21 mouse cellular contexts compared by ENCODE assay signal in the genomic region with DNA sequence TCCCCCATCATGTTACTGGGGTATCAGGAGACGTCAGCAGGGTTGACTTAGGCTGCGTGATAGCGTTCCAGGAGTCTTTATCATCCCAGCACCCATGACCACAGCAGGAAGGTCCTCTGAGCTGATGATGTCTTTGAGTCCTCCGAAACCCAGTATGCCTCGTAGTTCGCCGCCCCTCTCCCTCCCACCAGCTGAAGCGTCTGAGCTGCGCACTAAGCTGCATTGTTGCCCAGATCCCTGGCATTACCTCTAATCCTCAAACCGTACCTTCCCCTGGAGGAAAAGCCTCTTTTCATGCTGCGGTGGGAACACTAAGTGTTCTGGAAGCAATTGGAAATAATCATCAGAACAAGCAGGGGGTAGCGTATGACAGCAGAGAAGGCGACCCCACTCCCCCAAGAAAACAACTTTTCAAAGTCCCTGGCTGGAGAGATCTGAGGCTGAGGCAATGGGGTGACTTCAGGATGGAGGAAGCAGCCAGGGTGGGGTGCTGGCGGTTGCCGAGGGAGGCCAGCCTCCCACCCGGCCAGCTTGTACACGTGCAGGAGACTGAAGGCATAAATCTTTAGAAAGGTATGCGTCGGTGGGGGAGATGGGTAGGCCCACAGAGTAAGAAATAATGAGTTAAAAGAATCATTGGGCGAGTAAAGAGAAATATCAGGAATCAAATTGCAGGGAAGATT.
"Had no signal": no experiment of that assay in that cellular context is flagged by ENCODE, and none has a peak within 500 bp of the region (broad histone marks: within the 10 kb centered on the region; RNA-seq: fewer than 3 reads in every experiment).

No protein-coding gene starts in this region.

- H3K4me2 ChIP-seq: intestine, embryonic 15.5 days; kidney, embryonic 15.5 days; limb, embryonic 12.5 days; limb, embryonic 15.5 days; liver, embryonic 11.5 days; lung, embryonic 14.5 days; neural tube, embryonic 13.5 days; stomach, embryonic 15.5 days had no signal

- H3K9ac ChIP-seq: intestine, embryonic 15.5 days; kidney, embryonic 15.5 days; limb, embryonic 12.5 days; limb, embryonic 15.5 days; liver, embryonic 14.5 days; liver, postnatal 0 days; lung, embryonic 14.5 days; neural tube, embryonic 13.5 days; stomach, embryonic 15.5 days had no signal

- H3K27me3 ChIP-seq: intestine, embryonic 15.5 days; kidney, embryonic 15.5 days; limb, embryonic 12.5 days; limb, embryonic 15.5 days; neural tube, embryonic 13.5 days; stomach, embryonic 15.5 days had no signal

- H3K36me3 ChIP-seq: intestine, embryonic 15.5 days; kidney, embryonic 15.5 days; limb, embryonic 12.5 days; limb, embryonic 15.5 days; neural tube, embryonic 13.5 days; stomach, embryonic 15.5 days had no signal

- H3K27ac ChIP-seq: intestine, embryonic 15.5 days; kidney, embryonic 15.5 days; limb, embryonic 12.5 days; limb, embryonic 15.5 days; liver, embryonic 14.5 days; macrophage; neural tube, embryonic 13.5 days; stomach, embryonic 15.5 days had no signal

- DNase-seq: kidney, adult 11 months; kidney, adult 8-10 months; kidney, postnatal 14 days; kidney, postnatal 4 days; left cerebral cortex, postnatal 4 days; liver, postnatal 0 days; lung, embryonic 14.5 days; right cerebral cortex, postnatal 25 days; spleen, adult 18-20 months; thymus, postnatal 4 days had no signal

- ATAC-seq: intestine, embryonic 15.5 days; liver, postnatal 0 days; lung, postnatal 0 days had no signal

- H3K4me3 ChIP-seq: intestine, embryonic 15.5 days; kidney, embryonic 15.5 days; limb, embryonic 12.5 days; limb, embryonic 15.5 days; myocyte; neural tube, embryonic 13.5 days; stomach, embryonic 15.5 days had no signal

- H3K4me1 ChIP-seq: intestine, embryonic 15.5 days; kidney, embryonic 15.5 days; limb, embryonic 12.5 days; limb, embryonic 15.5 days; neural tube, embryonic 13.5 days; stomach, embryonic 15.5 days had no signal

- H3K9me3 ChIP-seq: intestine, embryonic 15.5 days; kidney, embryonic 15.5 days; limb, embryonic 12.5 days; limb, embryonic 15.5 days; stomach, embryonic 15.5 days had no signal
